Mouse (Mus musculus) forebrain, embryonic 15.5 days (tissue): ENCODE measurements around the gene Fam161b. TPM values are rescaled to one million over a fixed set of nuclear protein-coding genes. Genes with fewer than 3 reads are reported as not detected.

Experiments
- ATAC-seq: fragments of 200-750 bp; cut with Nextera tagmentation; replicated peaks from 2 replicates; pipeline ENCODE4 v1.8.0; 2017; ENCODE audit warnings: mild to moderate bottlenecking, moderate TSS enrichment, moderate library complexity
- H3K27ac ChIP-seq: fragments of 300-500 bp; sonication (generic); replicated peaks from 2 replicates; pipeline ENCODE4 v1.5.1; 2015; ENCODE audit warnings: mild to moderate bottlenecking, inconsistent platforms
- H3K27me3 ChIP-seq: fragments of 300-500 bp; sonication (generic); 2 replicates; pipeline ENCODE4 v1.6.1; 2015; ENCODE audit warnings: inconsistent platforms
- H3K36me3 ChIP-seq: fragments of 300-500 bp; sonication (generic); 2 replicates; pipeline ENCODE4 v1.6.1; 2015; ENCODE audit warnings: mild to moderate bottlenecking, inconsistent platforms
- H3K4me1 ChIP-seq: fragments of 300-500 bp; sonication (generic); 2 replicates; pipeline ENCODE4 v1.6.1; 2015; ENCODE audit warnings: inconsistent platforms
- H3K4me2 ChIP-seq: fragments of 300-500 bp; sonication (generic); replicated peaks from 2 replicates; pipeline ENCODE4 v1.6.1; 2015; ENCODE audit warnings: mild to moderate bottlenecking, inconsistent platforms
- H3K4me3 ChIP-seq: fragments of 300-500 bp; sonication (generic); 2 replicates; pipeline ENCODE4 v1.5.1; 2015; ENCODE audit warnings: mild to moderate bottlenecking, inconsistent platforms
- H3K9ac ChIP-seq: fragments of 300-500 bp; sonication (generic); replicated peaks from 2 replicates; pipeline ENCODE4 v1.6.1; 2015; ENCODE audit warnings: mild to moderate bottlenecking, inconsistent platforms
- H3K9me3 ChIP-seq: fragments of 300-500 bp; sonication (generic); 2 replicates; pipeline ENCODE4 v1.6.1; 2016; ENCODE audit warnings: inconsistent platforms
- WGBS: fragments of 180-500 bp; shearing (Covaris S2); methylation state at CpG from one replicate; pipeline ENCODE4 v1.1.7; 2015; ENCODE audit warnings: mixed read lengths; 5-methylcytosine and 5-hydroxymethylcytosine counted together
- polyA plus RNA-seq: library from polyadenylated mRNA; unstranded; fragments of >200 nt; fragmentation: Nextera tagmentation; extraction: Ambion mirVana; gene quantifications from 2 replicates; pipeline ENCODE4 v1.2.1, GENCODE M21; 2015

Gene Fam161b
- polyA plus RNA-seq, 1 experiment from 2014 or later: 16.1 TPM

DNA sequence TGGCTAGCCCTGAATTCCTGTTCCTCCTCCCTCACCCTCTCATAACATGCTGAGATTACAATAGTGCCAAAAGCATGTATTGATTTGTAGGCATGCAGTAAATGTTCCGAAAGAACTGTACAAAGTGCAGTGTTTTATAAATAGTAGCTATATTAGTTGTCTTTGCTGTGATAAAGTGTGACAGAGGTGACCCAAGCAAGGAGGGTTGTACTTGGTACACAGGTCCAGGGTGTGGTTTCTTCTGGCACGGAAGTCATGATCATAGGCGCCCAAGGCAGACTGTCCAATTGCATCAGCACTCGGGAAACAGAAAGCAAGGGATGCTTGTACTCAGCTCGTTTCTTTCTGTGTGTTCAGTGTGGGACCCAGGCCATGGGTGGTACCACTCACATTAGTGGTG lies 57.5 kb downstream of the Fam161b start:
- ATAC-seq: no peak
- H3K4me1 ChIP-seq: no peaks in the 10 kb centered on the region
- peaks cover 5% of the 10 kb centered on the region; the same call in 1 of the 2 replicates for H3K36me3 ChIP-seq
- no peak overlapping the region for H3K27ac ChIP-seq
- no peak overlapping the region for H3K4me3 ChIP-seq
- WGBS: 87% methylated on average over 5 of the region's 5 CpGs
- H3K9ac ChIP-seq: no peak overlapping the region
- no peaks in the 10 kb centered on the region for H3K9me3 ChIP-seq
- no peaks in the 10 kb centered on the region for H3K27me3 ChIP-seq
- no peak overlapping the region for H3K4me2 ChIP-seq

DNA sequence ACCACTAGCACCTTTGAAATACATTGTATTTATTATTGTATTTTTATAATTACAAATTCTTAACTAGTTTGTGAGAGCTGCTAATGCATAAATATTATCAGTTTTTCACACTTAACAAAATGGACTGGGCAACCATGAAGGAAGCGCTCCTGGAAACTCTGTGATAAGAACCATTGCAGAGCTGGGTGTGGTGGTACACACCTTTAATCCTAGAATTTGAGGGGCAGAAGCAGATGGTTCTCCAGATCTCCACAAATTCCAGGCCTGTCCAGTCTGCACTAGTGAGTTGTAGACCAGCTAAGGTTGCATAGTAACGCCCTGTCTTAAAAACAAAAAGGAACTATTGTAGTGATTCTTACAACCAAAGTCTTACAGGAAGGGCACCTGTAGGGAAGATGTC lies 62.4 kb downstream of the Fam161b start:
- H3K4me1 ChIP-seq: no peaks in the 10 kb centered on the region
- no peak overlapping the region for H3K4me3 ChIP-seq
- ATAC-seq: no peak
- WGBS: 98% methylated on average over 2 of the region's 2 CpGs
- no peak overlapping the region for H3K4me2 ChIP-seq
- 0 out of 2 replicates have a peak, but pooled peaks cover 3% of the 10 kb centered on the region for H3K36me3 ChIP-seq
- H3K27ac ChIP-seq: no peak overlapping the region
- no peaks in the 10 kb centered on the region for H3K27me3 ChIP-seq
- H3K9me3 ChIP-seq: no peaks in the 10 kb centered on the region
- no peak overlapping the region for H3K9ac ChIP-seq

DNA sequence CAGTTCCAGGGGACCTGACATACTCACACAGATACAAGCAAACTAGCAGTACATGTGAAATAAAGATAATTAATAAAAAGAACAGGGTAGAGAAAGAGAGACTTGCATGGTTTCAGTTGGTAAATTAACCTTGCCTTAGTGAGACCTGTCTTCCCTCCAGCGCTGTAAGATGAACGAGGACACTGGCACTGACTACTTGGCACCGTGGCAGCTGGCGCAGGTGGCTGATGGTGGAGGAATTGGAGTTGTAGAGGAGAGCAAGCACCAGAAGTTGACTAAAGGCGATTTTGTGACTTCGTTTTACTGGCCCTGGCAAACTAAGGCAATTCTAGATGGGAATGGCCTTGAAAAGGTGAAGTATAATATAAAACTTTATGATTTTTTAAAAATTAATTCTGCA lies 63.8 kb downstream of the Fam161b start:
- ATAC-seq: no peak
- 94% methylated on average over 6 of the region's 6 CpGs for WGBS
- Histone ChIP-seq H3K9ac (no peak overlapping the region), H3K4me1 (no peaks in the 10 kb centered on the region), H3K27ac (no peak overlapping the region), H3K4me3 (no peak overlapping the region), H3K4me2 (no peak overlapping the region), H3K27me3 (no peaks in the 10 kb centered on the region), H3K9me3 (no peaks in the 10 kb centered on the region), H3K36me3 (0 out of 2 replicates have a peak, but pooled peaks cover 3% of the 10 kb centered on the region)

Other genes with a start within 250 kb of the Fam161b start
- gene Dnal1, start 247.5 kb downstream of the Fam161b start, polyA plus RNA-seq: 9.6 and 10.1 TPM in 2 replicates
- gene Pnma1, start 213.3 kb downstream of the Fam161b start, polyA plus RNA-seq: 6.0 and 6.5 TPM in 2 replicates
- gene Elmsan1, start 143.0 kb downstream of the Fam161b start, polyA plus RNA-seq: 4.3 and 5.0 TPM in 2 replicates
- gene Ptgr2, start 76.6 kb downstream of the Fam161b start, polyA plus RNA-seq: 12.0 and 13.4 TPM in 2 replicates
- gene Zfp410, start 45.0 kb downstream of the Fam161b start, polyA plus RNA-seq: 92.8 and 96.0 TPM in 2 replicates
- 41.6 and 50.3 TPM in 2 replicates for gene Coq6, start 176 bp downstream of the Fam161b start, polyA plus RNA-seq
- gene Entpd5, start 47.2 kb upstream of the Fam161b start, polyA plus RNA-seq: 10.5 and 11.7 TPM in 2 replicates
- 3.2 and 3.8 TPM in 2 replicates for gene Bbof1, start 47.2 kb upstream of the Fam161b start, polyA plus RNA-seq
- gene Rnf113a2, start 55.4 kb upstream of the Fam161b start, polyA plus RNA-seq: 27.0 and 28.3 TPM in 2 replicates
- gene Aldh6a1, start 89.2 kb upstream of the Fam161b start, polyA plus RNA-seq: 29.9 and 34.6 TPM in 2 replicates
- gene Lin52, start 89.6 kb upstream of the Fam161b start, polyA plus RNA-seq: 39.1 and 39.3 TPM in 2 replicates
- gene Vsx2, start 207.9 kb upstream of the Fam161b start, polyA plus RNA-seq: 0.05 TPM in 2 replicates